Mouse (Mus musculus) C2C12 (cell line): Measurements from ENCODE around the gene Gm614. TPM values are rescaled to one million over a fixed set of nuclear protein-coding genes. Genes with fewer than 3 reads are reported as not detected.

Experiments used
- H3K27me3 ChIP-seq: one replicate; pipeline ENCODE4 v1.6.1; 2011; ENCODE audit not compliant: control insufficient read depth, insufficient read depth, insufficient read length
- H3K36me3 ChIP-seq: one replicate; pipeline ENCODE4 v1.6.1; 2011; ENCODE audit not compliant: control insufficient read depth, insufficient read depth
- H3K4me3 ChIP-seq: one replicate; pipeline ENCODE4 v1.5.1; 2011; ENCODE audit warnings: mild to moderate bottlenecking, control low read depth; ENCODE audit not compliant: poor library complexity, insufficient read depth, severe bottlenecking
- H3K79me2 ChIP-seq: one replicate; pipeline ENCODE4 v1.6.1; 2011; ENCODE audit not compliant: control insufficient read depth, insufficient read depth
- H3K79me3 ChIP-seq: one replicate; pipeline ENCODE4 v1.6.1; 2011; ENCODE audit warnings: low read depth, control low read depth
- H3ac ChIP-seq: one replicate; pipeline ENCODE3; 2011; ENCODE audit warnings: low read depth; ENCODE audit not compliant: control insufficient read depth, insufficient read length
- CEBPB ChIP-seq: IDR thresholded peaks from one replicate; pipeline ENCODE4 v1.6.1; 2011; ENCODE audit warnings: low read depth, mild to moderate bottlenecking, control low read depth, moderate library complexity
- CTCF ChIP-seq: IDR thresholded peaks from one replicate; pipeline ENCODE4 v1.5.1; 2011; ENCODE audit not compliant: control insufficient read depth, insufficient read depth, insufficient read length
- FOSL1 ChIP-seq: IDR thresholded peaks from one replicate; pipeline ENCODE4 v1.8.0; 2011; ENCODE audit warnings: mild to moderate bottlenecking, low read length; ENCODE audit not compliant: poor library complexity, insufficient read depth, severe bottlenecking
- MAX ChIP-seq: IDR thresholded peaks from one replicate; pipeline ENCODE4 v1.6.1; 2011; ENCODE audit warnings: mild to moderate bottlenecking, control low read depth
- MYOD1 ChIP-seq: IDR thresholded peaks from one replicate; pipeline ENCODE4 v1.6.1; 2011; ENCODE audit warnings: low read depth; ENCODE audit not compliant: control insufficient read depth, insufficient read length
- MYOG ChIP-seq: IDR thresholded peaks from one replicate; pipeline ENCODE4 v1.6.1; 2011; ENCODE audit not compliant: control insufficient read depth, insufficient read length; ENCODE audit errors: extremely low read depth
- USF1 ChIP-seq: IDR thresholded peaks from one replicate; pipeline ENCODE4 v1.6.1; 2011; ENCODE audit warnings: low read depth, mild to moderate bottlenecking, control low read depth, moderate library complexity
- long read RNA-seq, 2 experiments: library from polyadenylated mRNA; unstranded; transcript quantifications; one replicate each; pipeline ENCODE4 v2.0.0; 2019 to 2020
- polyA plus RNA-seq: library from polyadenylated mRNA; unstranded; fragments of >200 nt; fragmentation: generic; extraction: Trizol; gene quantifications from one replicate; pipeline ENCODE4 v1.2.1, GENCODE M21; 2012; ENCODE audit warnings: missing spikeins

The Gm614 gene
- polyA plus RNA-seq, result not detected
- long read RNA-seq, experiment 1, result 0 reads
- long read RNA-seq, experiment 2, result 0 reads

GRCm38 (mm10) chrX:101263892-101264291 is at the start of gene Gm614:
Gene Gm614, minus strand, starts transcription at chrX:101263992.
- H3K79me2 ChIP-seq, result no peaks in the 10 kb centered on the region
- no peaks in the 10 kb centered on the region for H3K36me3 ChIP-seq
- H3K4me3 ChIP-seq, result no peak within 1 kb of the TSS
- no peaks in the 10 kb centered on the region for H3K79me3 ChIP-seq
- no peaks in the 10 kb centered on the region for H3K27me3 ChIP-seq
- no peak within 1 kb of the TSS for H3ac ChIP-seq
- no peak for TF ChIP-seq CTCF
- no peak for TF ChIP-seq USF1
- no peak for TF ChIP-seq MYOD1
- TF ChIP-seq MAX, result no peak
- no peak for TF ChIP-seq CEBPB
- no peak for TF ChIP-seq FOSL1
- TF ChIP-seq MYOG, result no peak

- no peaks in the 10 kb centered on the region for H3K79me2 ChIP-seq
- H3K36me3 ChIP-seq, result no peaks in the 10 kb centered on the region
- TF ChIP-seq CTCF (no peak), CEBPB (no peak), MYOD1 (no peak), USF1 (no peak), MYOG (no peak), FOSL1 (no peak), MAX (no peak)
- no peak overlapping the region for H3ac ChIP-seq
- H3K27me3 ChIP-seq, result peaks cover 3% of the 10 kb centered on the region
- no peaks in the 10 kb centered on the region for H3K79me3 ChIP-seq
- no peak overlapping the region for H3K4me3 ChIP-seq
Observed at GRCm38 (mm10) chrX:101309299-101309698, 45.5 kb upstream of the Gm614 start.

DNA sequence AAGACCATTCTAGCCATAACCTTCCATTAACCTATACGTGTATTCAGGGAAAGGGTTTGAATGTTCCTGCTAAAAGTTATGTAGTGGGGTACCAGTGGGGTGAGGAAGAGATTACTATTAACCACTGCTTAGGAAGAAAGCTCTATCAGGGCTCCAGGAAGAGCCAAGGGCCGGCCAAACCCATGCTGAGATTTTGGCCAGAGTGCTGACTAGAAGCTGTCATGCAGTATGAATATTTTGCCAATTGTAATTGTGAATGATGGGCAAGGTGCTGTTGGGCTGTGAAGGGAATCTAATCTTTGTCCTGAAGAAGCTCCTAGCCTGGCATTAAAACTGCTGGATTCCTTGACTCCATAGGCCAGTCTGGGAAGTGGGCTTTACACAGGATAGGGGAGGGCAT is 40.9 kb upstream of the Gm614 start:
- Histone ChIP-seq H3K79me3 (no peaks in the 10 kb centered on the region), H3ac (no peak overlapping the region), H3K27me3 (peaks cover 3% of the 10 kb centered on the region), H3K4me3 (no peak overlapping the region), H3K36me3 (no peaks in the 10 kb centered on the region), H3K79me2 (no peaks in the 10 kb centered on the region)
- no peak for TF ChIP-seq MYOD1
- no peak for TF ChIP-seq CTCF
- no peak for TF ChIP-seq CEBPB
- TF ChIP-seq USF1, result no peak
- no peak for TF ChIP-seq MYOG
- no peak for TF ChIP-seq FOSL1
- TF ChIP-seq MAX, result no peak

GRCm38 (mm10) chrX:101301654-101302053 is 37.9 kb upstream of the Gm614 start:
- H3K27me3 ChIP-seq, result peaks cover 3% of the 10 kb centered on the region
- TF ChIP-seq CEBPB (no peak), FOSL1 (no peak), MAX (no peak)

DNA sequence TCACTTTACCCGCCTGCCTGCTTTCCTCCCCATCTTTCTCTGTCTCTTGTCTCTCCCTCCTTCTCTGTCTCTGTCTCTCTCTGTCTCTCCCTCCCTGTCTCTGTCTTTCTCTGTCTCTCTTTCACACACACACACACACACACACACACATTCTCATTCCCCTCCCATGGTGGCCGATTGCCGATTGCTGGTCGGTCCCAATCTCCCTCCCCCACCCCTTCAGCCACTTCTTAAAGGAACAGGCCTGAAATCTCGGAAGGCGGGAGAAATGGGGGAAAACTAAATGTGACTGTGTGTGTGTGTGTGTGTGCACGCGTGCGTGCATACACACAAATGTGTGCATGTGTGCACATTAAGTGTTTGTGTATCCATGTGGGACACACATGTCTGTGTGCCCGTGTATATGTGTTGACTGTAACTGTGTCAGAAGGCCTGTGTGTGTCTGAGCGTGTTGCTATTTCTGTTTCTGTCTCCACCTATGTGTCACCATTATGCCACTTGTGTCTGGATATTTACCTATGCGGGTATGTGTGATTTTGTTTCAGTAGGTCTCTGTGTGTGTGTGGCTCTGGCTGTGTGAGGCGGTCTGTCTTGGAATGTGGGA is 36.7 kb upstream of the Gm614 start:
- Histone ChIP-seq H3K27me3 (no peaks in the 10 kb centered on the region), H3K79me2 (no peaks in the 10 kb centered on the region), H3K4me3 (no peak overlapping the region), H3ac (no peak overlapping the region), H3K79me3 (no peaks in the 10 kb centered on the region), H3K36me3 (no peaks in the 10 kb centered on the region)
- TF ChIP-seq CTCF (no peak), MYOD1 (no peak), CEBPB (no peak), USF1 (no peak), MYOG (no peak), MAX (no peak), FOSL1 (no peak)

More at GRCm38 (mm10) chrX:101301654-101302053, 37.9 kb upstream of the Gm614 start:
- no peaks in the 10 kb centered on the region for H3K79me3 ChIP-seq
- no peaks in the 10 kb centered on the region for H3K79me2 ChIP-seq
- no peak overlapping the region for H3K4me3 ChIP-seq
- H3K36me3 ChIP-seq, result no peaks in the 10 kb centered on the region
- no peak overlapping the region for H3ac ChIP-seq
